Mouse (Mus musculus): ENCODE data around the gene Nxpe4. TPM values are rescaled to one million over a fixed set of nuclear protein-coding genes. Genes with fewer than 3 reads are reported as not detected.

Nxpe4 gene
- polyA plus RNA-seq, 1 experiment = 0.22 TPM

DNA sequence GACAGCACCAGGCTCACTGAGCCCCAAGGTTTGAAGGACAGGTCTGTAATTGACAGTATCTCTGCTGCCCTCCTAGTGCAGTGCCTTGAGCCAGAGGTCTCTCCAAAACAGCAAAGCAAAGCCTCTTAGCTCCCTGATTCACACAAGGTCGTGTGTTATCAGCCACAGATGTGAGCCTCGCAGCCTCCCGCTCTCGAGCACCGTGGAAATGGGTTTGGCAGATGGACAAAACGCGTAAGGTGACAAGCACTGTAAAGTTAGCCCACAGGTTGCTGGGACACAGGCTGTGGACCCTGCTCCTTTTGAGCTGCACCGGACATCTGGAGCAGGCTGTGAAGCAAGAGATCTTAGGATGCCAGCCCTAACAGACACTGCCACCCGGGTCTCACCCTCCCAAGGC, 95.2 kb downstream of the Nxpe4 start:
- Histone ChIP-seq H3K27me3 (ENCODE audit: control insufficient read depth) (peaks cover 14% of the 10 kb centered on the region), H3K9me3 (ENCODE audit: control insufficient read depth, low read length) (no peaks in the 10 kb centered on the region), H3K4me3 (replicated peaks) (no peak overlapping the region), H3K36me3 (ENCODE audit: control insufficient read depth) (no peaks in the 10 kb centered on the region), H3K4me1 (ENCODE audit: control insufficient read depth) (no peaks in the 10 kb centered on the region)
- no peak for TF ChIP-seq TAL1 (IDR thresholded peaks at IDR 0.05; ENCODE audit: low read length)
- TF ChIP-seq GATA1 (IDR thresholded peaks at IDR 0.05; ENCODE audit: low read length) = no peak

DNA sequence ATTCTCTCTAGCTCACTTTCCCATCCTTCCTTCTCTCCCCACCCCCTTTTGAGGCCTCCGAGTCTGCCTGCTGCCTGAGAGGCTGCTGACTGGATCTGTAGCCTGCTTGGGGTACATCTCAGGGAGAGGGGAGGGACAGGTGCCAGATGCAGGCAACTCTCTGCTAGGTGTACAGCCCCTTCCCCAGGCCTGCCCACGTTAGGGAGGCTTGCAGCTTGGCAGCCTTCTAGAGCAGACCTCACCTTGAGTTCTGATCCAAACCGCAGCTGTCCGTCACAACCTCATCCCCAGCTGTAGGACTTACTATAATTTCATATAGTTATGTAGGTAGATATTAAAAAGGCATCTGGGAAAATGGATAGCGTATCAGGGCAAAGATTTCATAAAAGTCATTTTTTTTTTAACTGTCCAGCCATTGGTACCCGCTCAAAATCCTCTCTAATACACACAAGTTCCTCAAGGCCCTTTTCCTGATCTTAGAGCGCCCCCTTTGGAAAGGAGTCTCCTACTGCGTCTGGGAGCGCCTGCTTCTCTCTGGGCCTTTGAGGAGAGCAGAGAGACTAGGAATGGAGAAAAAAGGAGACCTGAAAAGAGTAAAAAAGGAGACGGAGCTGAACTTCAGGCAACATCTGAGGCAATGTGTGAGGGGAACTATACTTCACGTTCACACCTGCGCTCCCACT, 96.1 kb downstream of the Nxpe4 start:
- H3K9me3 ChIP-seq (ENCODE audit: control insufficient read depth, low read length) = no peaks in the 10 kb centered on the region
- H3K27me3 ChIP-seq (ENCODE audit: control insufficient read depth) = peaks cover 5% of the 10 kb centered on the region
- H3K36me3 ChIP-seq (ENCODE audit: control insufficient read depth) = no peaks in the 10 kb centered on the region
- no peak overlapping the region for H3K4me3 ChIP-seq (replicated peaks)
- no peaks in the 10 kb centered on the region for H3K4me1 ChIP-seq (ENCODE audit: control insufficient read depth)
- TF ChIP-seq TAL1 (IDR thresholded peaks at IDR 0.05; ENCODE audit: low read length) (no peak), GATA1 (IDR thresholded peaks at IDR 0.05; ENCODE audit: low read length) (no peak)

DNA sequence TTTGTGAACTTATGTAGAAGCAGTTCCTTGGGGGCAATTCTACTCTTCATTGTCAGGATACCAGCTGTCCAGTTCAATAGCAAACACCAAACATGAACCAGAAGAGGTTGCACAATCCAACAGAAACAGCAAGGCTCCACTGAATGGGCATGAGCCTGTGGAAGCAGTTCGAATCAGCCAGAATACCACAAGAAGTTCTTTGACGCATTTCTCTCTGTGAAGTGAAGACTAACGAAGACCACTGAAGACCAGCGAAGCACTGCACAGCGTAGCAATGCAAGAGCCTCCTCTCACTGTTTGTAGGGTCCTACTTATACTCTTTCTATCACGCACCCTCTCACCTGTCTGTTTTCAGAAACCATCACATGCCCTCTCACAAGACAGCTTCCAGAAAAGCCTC, 102.8 kb downstream of the Nxpe4 start:
- Histone ChIP-seq H3K4me3 (replicated peaks) (no peak overlapping the region), H3K27me3 (ENCODE audit: control insufficient read depth) (peaks cover 8% of the 10 kb centered on the region; the same call in 1 of the 2 replicates), H3K9me3 (ENCODE audit: control insufficient read depth, low read length) (no peaks in the 10 kb centered on the region), H3K36me3 (ENCODE audit: control insufficient read depth) (no peaks in the 10 kb centered on the region), H3K4me1 (ENCODE audit: control insufficient read depth) (peaks cover 10% of the 10 kb centered on the region)
- TF ChIP-seq GATA1 (IDR thresholded peaks at IDR 0.05; ENCODE audit: low read length) = no peak
- no peak for TF ChIP-seq TAL1 (IDR thresholded peaks at IDR 0.05; ENCODE audit: low read length)

DNA sequence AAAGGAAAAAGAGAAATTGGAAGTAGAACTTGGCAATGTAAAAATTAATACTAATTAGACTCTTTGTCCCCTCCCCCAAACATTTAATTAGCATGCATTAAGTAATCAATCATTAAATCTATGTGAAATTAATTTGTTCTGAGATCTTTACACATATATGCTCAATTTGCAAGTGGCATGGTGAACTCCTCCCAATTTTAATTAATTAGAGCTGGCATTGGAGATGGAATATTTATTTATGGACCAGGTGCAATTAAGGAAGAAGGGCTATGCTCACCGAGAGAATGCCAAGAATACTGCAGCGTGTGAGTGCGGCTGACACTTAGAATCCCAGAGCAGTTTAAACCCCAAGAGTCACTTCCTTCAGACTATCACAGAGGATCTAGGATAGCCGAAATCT, 103.7 kb downstream of the Nxpe4 start:
- Histone ChIP-seq H3K4me1 (ENCODE audit: control insufficient read depth) (peaks cover 10% of the 10 kb centered on the region), H3K36me3 (ENCODE audit: control insufficient read depth) (no peaks in the 10 kb centered on the region), H3K9me3 (ENCODE audit: control insufficient read depth, low read length) (no peaks in the 10 kb centered on the region), H3K4me3 (replicated peaks) (no peak overlapping the region), H3K27me3 (ENCODE audit: control insufficient read depth) (peaks cover 8% of the 10 kb centered on the region; the same call in 1 of the 2 replicates)
- TF ChIP-seq TAL1 (IDR thresholded peaks at IDR 0.05; ENCODE audit: low read length) (no peak), GATA1 (IDR thresholded peaks at IDR 0.05; ENCODE audit: low read length) (no peak)

DNA sequence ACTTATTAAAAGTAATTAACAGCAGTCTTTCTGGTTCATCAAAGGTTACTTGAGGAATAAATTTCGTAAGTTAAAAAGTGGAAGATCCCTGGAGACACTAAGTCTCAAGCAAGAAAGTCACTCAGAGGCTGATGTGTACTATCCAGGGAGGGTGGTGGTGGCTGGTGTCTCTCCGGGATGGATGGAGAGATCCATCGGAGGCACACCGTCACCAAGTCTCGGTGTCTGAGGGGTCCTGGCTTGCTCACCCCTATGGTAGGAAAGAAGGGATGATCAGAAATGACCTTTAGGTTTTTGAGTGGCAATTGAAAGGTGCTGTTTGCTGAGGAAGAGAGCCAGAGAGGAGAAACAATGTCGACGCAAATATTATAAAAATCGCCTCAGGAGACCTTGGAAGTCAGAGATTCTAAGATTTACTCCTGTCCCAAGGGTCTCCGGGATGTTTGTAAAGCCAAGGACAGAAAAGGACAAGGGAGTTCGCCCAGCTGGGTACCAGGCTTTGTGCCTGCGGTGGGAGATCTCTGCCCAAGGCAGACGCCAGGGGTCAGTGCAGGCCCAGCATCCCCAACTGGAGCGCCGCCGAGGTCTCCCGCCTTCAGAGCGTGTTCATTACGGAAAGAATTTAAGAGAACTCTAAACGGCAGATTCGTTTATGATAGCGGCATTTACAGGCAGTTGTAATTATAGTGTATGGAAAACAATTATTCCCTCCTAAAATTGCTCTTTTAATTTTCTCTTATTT, 104.6 kb downstream of the Nxpe4 start:
- Histone ChIP-seq H3K9me3 (ENCODE audit: control insufficient read depth, low read length) (no peaks in the 10 kb centered on the region), H3K36me3 (ENCODE audit: control insufficient read depth) (no peaks in the 10 kb centered on the region), H3K27me3 (ENCODE audit: control insufficient read depth) (peaks cover 8% of the 10 kb centered on the region; the same call in 1 of the 2 replicates), H3K4me3 (replicated peaks) (peak overlapping the region; percentile 62), H3K4me1 (ENCODE audit: control insufficient read depth) (peaks cover 10% of the 10 kb centered on the region)
- TF ChIP-seq TAL1 (IDR thresholded peaks at IDR 0.05; ENCODE audit: low read length) = no peak
- TF ChIP-seq GATA1 (IDR thresholded peaks at IDR 0.05; ENCODE audit: low read length) = no peak

DNA sequence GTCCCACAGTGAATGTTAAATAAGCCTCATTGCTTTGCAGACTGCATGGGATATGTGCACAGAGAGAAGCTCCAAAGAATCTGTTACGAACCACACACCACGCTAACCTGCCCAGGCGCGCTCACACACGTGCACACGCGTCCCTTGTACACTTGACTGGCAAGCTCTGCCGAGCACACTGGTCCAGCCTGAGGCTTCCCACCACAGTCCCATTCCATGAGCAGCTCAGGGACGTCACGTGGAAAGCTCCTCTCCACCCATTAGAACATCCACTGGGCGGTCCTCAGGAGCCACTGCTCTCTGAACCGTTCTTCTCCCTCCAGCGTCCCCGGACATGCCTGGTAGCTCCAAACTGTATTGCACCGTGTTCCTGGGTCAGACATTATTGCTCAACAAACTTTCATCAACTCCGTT, 105.2 kb downstream of the Nxpe4 start:
- Histone ChIP-seq H3K27me3 (ENCODE audit: control insufficient read depth) (peaks cover 8% of the 10 kb centered on the region; the same call in 1 of the 2 replicates), H3K4me3 (replicated peaks) (peak overlapping the region; percentile 62), H3K4me1 (ENCODE audit: control insufficient read depth) (peaks cover 10% of the 10 kb centered on the region), H3K9me3 (ENCODE audit: control insufficient read depth, low read length) (no peaks in the 10 kb centered on the region), H3K36me3 (ENCODE audit: control insufficient read depth) (no peaks in the 10 kb centered on the region)
- TF ChIP-seq GATA1 (IDR thresholded peaks at IDR 0.05; ENCODE audit: low read length) (no peak), TAL1 (IDR thresholded peaks at IDR 0.05; ENCODE audit: low read length) (no peak)

DNA sequence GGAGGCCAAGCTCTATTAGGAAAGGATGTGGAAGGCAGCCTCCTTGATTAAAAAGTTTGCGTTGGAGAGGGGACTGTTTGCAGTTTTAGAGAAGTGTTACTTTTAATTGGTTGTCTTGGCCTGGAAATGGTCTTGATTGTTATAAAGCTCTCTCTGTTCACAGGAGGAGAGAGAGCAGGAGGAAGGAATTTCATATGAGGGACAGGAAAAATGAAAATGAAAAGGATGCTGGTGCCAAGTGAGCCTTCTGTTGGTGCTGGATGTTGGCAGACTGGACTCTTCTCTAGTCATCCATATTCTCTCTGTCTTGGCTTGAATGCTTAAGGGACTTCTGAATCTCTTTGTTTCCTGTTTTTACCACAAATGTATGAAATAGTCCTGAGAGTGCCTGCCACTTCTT, 106.1 kb downstream of the Nxpe4 start:
- H3K4me1 ChIP-seq (ENCODE audit: control insufficient read depth) = peaks cover 10% of the 10 kb centered on the region
- H3K36me3 ChIP-seq (ENCODE audit: control insufficient read depth) = no peaks in the 10 kb centered on the region
- TF ChIP-seq GATA1 (IDR thresholded peaks at IDR 0.05; ENCODE audit: low read length) = no peak
- no peak for TF ChIP-seq TAL1 (IDR thresholded peaks at IDR 0.05; ENCODE audit: low read length)
- peaks cover 8% of the 10 kb centered on the region; the same call in 1 of the 2 replicates for H3K27me3 ChIP-seq (ENCODE audit: control insufficient read depth)
- H3K4me3 ChIP-seq (replicated peaks) = no peak overlapping the region
- H3K9me3 ChIP-seq (ENCODE audit: control insufficient read depth, low read length) = peaks cover 3% of the 10 kb centered on the region; the same call in 1 of the 2 replicates

DNA sequence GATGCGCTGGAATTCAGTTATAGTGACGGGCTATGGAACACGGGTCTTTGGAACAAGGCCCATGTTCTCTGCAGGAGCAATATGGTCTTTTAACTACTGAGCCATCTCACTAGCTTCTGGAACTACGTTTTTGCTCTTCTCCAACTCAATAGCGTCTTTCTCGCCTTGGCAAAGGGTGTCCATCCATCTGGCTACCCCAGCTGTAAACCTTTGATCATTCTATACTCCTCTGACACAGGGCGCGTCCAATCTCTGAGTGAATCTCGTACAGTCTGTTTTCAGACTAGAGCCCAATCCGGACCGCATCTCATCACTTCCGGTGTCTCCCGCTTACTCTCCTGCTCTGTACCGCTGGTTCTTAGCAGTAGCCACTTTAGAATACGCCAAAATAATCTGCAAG, 115.0 kb downstream of the Nxpe4 start:
- Histone ChIP-seq H3K4me1 (ENCODE audit: control insufficient read depth) (no peaks in the 10 kb centered on the region), H3K27me3 (ENCODE audit: control insufficient read depth) (no peaks in the 10 kb centered on the region), H3K9me3 (ENCODE audit: control insufficient read depth, low read length) (peaks cover 3% of the 10 kb centered on the region; the same call in 1 of the 2 replicates), H3K4me3 (replicated peaks) (no peak overlapping the region), H3K36me3 (ENCODE audit: control insufficient read depth) (no peaks in the 10 kb centered on the region)
- TF ChIP-seq GATA1 (IDR thresholded peaks at IDR 0.05; ENCODE audit: low read length) = no peak
- no peak for TF ChIP-seq TAL1 (IDR thresholded peaks at IDR 0.05; ENCODE audit: low read length)

DNA sequence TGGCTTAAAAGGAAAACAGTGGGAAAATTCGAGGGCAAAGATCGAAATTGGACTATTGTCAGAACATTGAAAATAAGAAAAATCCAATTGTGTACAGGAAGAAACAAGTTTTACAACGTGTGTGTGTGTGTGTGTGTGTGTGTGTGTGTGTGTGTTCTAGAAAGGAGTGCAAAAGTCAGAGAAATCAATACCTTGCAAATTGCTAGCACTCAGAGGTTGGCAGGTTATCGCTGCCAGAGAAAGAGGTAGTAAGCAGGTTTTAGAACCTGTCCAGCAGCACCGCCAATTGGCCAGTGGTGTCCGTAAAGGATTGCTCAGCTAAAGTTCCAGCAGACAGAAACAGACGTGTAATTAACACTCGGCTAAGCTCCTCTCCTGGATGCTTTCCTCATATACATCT, 122.4 kb downstream of the Nxpe4 start:
- no peak overlapping the region for H3K4me3 ChIP-seq (replicated peaks)
- no peaks in the 10 kb centered on the region for H3K27me3 ChIP-seq (ENCODE audit: control insufficient read depth)
- no peaks in the 10 kb centered on the region for H3K9me3 ChIP-seq (ENCODE audit: control insufficient read depth, low read length)
- H3K36me3 ChIP-seq (ENCODE audit: control insufficient read depth) = no peaks in the 10 kb centered on the region
- no peak for TF ChIP-seq GATA1 (IDR thresholded peaks at IDR 0.05; ENCODE audit: low read length)
- no peak for TF ChIP-seq TAL1 (IDR thresholded peaks at IDR 0.05; ENCODE audit: low read length)
- H3K4me1 ChIP-seq (ENCODE audit: control insufficient read depth) = no peaks in the 10 kb centered on the region
